Mouse (Mus musculus) ovary, adult 18-20 months (tissue): Measurements from ENCODE around the gene Acvr2a.
"Not testable (repeated sequence)": the region's sequence is repeated elsewhere in the genome, so short reads cannot be mapped to it uniquely, and the experiment has no call there.

Experiments
- DNase-seq: peaks from one replicate; pipeline ENCODE4 v3.0.0; 2022; ENCODE audit warnings: low spot score, mixed read lengths

Acvr2a gene

DNA sequence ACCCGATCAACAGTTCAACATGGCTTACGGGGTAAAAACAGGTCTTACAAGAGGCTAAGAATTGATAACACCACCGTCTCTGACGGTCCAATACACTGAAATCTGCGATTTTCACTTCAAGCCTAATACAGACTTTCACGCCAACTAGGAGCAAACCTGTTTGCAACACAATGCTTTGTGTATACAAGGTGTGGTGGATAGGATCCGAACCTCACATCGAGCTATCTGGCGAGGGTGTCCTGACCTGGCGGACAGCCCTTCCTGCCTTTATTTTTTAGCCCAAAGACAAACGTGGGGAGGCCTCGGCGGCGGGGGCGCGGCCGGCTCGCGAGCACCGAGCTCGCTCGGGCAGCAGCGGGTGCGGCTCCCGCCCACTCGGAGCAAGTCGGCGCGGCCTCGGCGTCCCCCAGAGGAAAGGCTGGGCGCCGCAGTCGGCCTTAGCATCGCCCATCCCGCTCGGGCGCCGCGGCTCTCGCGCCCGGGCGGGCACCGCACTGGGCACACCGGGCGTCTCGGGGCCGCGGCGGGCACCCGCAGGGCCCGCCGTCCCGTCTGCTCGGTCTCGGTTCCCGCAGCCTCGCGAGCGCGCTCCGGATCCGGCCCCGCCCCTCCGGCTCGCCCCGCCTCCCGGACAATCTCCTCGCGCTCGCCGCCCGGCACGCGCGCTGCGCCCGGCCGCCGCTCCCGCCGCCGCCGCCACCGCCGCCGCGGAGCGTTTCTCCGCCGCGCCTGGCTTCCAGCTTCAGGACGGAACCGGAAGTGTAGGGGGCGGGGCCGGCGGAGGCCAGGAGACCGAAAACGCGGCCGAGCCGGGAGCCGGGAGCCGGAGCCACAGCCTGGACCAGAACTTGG is at the start of gene Acvr2a:
TSS of gene Acvr2a (plus strand) at position 739 of the 852 bp plus-strand sequence.
- DNase-seq = peak; percentile 85

DNA sequence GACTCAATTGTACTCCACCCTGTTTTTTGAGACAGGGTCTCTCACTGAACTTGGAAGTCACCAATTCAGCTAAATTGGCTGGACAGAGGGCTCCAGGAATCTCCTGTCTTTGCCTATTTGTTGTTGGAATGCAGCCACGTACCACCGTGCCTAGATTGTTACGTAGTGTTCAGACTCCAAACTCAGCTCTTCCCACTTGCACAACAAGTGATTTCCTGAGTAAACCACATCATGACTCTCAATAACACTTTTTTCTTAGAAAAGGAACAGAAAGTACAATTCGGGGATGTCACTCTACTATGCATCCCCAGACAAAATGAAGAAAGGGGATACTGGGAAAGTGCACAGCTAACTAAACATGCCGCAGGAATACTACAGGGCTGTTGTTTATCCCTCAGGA is 47.4 kb upstream of the Acvr2a start:
- no peak for DNase-seq

DNA sequence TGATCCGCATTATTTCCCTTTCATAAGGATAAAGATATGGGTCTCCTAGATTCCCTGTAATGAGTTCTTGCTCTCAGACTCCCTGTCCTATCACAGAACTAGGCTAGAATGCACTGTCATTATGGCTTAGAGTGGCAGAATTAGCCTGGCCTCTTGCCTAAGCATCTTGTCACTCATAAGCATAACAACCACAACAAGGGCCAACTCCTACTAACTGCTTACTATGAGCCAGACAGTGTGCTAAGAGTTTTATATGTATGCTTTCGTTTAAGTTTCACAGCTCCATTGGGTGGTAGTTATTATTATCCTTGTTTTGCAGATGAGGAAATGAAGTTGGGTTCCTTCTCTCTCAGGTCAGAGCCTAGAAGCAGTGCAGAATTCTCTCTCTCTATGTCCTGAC is 46.1 kb upstream of the Acvr2a start:
- DNase-seq = no peak

DNA sequence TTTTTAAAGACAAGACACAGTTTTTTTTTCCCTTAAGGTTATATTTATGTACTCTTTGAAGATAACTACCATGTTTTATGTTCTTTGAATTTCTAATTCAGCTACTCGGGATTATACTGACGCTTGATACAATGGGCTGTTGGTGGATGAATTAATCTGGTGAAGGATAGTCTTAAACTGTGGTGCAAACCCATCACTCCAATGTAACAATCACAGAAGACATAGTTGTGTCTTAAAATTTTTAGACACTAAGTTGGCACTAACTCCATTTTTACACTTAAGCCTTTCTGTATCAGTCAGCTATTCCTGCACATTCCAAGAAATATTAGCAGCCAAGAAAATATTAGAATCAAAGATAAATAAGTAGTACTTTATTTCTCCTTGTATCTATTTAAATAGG is 45.7 kb upstream of the Acvr2a start:
- no peak for DNase-seq

DNA sequence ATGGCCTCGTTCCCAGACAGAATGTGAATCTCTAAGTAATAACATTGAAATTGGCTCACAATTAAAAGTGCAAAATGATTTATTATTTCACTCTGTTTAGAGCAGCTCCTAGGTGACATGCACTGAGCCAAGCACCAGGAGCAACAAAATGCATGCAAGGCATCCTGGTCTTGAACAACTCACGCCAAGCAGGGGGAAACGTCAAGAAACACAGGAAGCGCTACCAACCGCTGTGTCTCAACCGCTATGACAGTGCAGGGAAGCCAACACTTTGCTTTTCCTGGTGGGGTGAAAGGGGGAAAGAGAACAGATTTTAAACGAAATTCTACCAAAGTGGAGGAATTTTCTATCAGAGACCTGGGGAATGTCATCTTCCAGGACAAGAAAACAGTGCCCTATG is 43.8 kb upstream of the Acvr2a start:
- no peak for DNase-seq

DNA sequence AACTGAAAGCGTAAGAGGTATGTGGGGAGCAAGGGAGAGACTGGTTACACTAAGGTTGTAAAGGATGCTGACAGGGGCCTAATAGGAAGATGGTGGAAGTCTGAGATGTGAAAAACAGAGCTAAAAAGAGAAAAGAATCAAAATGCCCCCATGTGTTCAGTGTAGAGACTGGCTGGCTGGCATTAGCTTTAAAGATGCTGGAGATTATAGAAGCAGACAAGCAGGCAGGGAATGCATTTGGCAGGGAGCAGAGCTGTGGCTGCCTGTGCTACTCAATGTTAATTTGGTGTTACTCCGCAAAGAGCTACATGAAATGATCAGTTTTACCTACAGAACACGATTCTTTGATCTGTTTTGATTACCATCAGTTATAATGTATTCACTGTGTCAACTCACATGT is 43.3 kb upstream of the Acvr2a start:
- DNase-seq = no peak

DNA sequence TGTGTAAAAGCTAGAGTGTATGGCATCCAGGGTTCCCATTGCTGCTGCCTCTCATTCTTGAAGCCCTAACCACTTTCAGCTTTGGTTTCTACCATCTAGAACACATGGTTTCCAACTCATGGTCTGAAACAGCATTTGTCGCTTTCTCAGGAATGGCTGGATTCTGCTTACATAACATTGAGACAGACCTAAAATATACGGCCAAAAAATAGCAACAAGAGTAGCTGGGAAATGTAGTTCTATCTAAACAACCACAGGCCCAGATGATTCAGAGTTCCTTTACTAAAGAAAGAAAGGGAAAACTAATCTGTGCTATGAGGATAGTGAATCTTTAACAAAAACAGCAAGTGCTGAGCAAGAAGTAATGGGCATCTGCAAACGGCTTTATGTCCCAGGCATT is 38.6 kb upstream of the Acvr2a start:
- no peak for DNase-seq

DNA sequence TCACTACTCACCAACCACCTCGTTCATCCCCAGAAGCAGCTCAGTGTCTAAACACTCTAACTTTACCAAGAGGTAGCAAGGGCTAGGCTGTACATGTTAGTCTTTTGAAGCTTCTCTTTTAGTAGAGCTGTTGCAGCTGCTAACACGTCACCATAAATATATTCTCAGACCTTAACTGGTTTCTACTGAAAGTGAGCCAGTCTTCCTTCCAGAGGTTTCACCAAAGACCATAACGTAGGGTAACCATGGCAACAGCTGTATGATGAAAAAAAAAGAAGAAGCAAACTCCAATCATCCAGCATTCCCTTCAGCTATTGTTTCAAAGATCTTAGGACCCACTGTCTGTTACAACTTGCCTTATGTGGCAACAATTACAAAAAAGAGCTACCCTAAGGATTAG is 25.0 kb upstream of the Acvr2a start:
- DNase-seq = no peak

DNA sequence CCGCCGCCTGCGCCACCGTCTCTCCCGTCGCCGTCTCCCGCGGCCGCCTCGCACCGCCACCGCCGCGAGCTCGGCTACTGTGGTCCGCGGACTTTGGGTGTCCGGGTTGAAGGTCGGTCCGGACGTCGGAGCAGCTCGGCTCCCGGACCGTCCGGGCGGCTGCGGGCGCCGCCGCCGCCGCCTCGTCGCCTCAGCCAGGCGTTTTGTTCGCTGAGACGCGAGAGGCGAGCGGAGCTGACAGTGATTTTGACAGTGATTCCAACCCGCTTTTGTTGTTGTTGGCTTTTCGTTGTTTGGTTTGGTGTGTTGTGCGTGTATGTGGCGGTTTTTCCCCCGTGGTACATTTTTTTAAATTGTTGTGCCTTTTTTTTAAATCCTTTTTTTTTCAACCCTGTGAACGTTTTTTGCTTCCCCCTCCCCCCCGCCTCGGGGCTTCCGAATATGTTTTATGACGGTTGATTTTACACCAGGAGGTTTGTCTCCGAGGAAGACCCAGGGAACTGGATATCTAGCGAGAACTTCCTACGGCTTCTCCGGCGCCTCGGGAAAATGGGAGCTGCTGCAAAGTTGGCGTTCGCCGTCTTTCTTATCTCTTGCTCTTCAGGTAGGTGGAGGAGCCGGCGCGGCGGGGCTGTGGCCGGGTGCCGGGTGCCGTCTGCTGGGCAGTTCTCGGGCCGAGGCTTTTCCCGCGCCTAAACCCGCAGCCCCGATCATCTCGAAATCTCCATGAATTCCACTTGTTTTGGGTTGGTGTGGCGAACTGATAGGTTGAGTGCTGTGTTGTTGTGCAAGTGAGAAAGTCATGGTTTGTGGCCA is 522 bp downstream of the Acvr2a start:
- DNase-seq = peak; percentile 9

DNA sequence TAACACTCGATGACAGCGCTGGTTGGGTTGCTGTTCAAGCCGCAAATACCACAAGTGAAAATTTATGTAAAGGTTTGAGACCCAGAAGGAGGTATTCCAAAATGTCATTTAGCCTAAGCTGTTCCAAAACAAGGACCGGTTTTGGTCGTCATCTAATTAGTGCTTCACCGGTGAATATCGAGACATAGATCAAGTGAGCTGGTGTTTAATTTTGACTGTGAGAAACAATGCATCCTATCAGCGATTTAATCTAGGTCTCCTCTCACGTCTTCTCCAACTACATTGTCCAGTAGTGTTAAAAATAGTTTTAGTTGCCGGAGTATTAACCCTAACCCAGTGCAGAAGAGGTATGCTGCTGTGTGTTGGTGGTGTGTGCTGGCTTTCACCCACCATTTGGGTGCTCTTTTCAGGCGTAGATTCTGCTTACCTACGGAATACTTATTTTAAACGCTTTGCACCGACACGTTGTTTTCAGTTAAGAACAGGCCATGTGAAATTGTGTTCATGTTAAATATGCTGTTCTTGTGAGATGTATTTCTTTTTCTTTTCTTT is 1.2 kb downstream of the Acvr2a start:
- DNase-seq = no peak

DNA sequence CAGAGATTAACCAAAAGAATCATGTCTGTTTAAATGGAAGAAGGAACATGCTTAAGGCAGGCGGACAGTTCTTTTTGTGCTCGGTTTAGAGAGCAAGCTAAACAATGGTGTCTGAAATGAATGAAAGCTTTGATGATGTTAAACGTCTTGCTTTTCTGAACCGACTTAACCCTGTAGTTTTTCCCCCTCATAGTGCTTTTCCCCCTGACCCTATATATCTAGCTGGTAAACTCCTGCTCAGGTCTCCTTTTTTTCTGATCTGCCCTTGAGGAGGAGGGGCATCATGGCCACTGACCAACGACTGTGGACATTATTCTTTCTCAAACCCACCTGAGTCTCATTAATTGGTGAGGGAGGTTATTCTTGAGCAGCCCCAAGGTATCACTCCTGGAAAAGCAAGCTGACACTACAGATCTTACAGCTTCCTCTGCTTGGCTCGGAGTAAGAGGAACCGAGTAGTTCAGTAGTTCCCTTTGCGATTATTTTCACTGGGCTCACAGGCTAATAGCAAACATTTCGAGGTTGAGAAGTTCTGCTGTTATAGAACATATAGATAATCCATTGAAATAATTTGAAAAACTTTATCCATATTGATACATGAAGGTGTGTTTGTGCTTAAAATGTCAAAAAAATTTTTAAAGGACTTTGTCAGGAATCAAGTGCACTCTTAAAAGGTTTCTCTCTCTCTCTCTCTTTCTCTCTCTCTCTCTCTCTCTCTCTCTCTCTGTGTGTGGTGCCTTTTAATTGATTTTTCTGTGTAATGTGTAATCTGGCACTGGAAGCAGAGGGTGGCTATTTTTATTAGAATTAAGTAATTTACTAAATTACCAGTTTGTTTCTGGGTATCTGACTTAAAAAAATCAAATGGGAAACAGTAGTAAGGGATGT is 2.5 kb downstream of the Acvr2a start:
- DNase-seq = no peak

DNA sequence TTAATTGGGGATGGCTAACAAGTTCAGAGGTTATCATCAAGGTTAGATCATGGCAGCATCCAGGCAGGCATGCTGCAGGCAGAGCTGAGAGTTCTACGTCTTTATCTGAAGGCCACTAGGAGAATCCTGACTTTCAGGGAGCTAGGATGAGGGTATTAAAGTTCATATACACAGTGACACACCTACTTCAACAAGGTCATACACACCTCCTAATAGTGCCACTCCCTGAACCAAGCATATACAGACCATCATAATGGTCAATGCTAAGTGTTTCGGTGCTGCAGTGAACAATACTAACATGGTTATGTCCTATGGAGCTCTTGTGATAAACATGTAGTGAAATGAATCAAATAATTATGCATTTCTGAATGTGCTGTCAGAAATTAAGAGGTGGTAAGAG is 12.0 kb downstream of the Acvr2a start:
- DNase-seq = no peak

DNA sequence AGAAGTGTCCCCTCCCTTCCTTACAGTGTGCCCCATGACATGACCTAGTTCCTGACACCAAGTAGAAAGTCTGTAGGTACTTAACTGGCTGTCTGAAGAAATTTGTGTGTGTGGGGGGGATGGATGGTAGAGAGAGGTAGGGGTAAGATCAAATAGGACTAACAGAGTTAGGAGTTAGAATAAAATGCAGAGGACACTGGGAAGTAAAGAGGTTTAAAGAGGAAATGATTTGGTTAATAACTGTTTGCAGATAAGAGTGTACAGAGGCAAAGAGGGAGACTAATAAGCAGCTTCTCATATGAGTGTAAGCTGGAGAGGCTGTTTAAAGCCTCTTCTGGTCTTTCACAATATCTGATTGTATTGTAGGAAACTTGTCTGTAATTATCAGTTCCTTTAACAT is 12.5 kb downstream of the Acvr2a start:
- no peak for DNase-seq

DNA sequence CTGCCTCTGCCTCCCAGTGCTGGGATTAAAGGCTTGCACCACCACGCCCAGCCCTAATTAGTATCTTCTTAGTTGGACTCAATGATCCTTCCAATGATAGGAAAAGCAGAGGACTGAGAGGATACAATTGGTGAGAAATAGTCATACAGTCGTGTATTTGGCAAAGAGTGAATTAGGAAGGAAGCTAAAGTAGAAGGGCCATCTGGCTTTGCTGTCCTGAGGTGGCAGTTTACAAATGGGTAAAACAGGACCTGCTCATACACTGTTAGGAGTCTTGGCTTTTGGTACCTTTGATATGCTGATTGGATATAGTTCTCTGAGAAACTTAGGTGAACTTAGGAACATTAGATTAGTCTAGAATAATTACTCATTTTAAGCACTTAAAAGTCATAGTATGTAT is 16.6 kb downstream of the Acvr2a start:
- no peak for DNase-seq

DNA sequence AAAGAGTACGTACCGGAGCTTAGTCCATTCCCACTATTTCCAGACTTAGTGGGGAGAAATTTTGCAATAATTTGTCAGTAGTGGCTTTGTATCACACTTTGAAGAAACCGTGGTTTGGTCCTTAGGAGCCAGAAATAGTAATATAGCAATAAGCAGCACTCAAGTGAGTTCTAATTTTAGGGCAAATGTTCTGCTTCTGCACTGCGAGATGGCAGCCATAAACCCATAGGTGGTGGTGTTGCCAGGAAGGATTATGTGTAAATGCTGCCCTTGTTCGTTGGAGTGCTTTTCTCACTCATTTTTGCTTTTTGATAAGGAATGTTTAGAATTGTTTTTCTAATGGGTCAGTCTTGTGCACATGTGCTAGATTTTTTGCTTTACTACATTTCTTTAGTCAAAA is 18.4 kb downstream of the Acvr2a start:
- no peak for DNase-seq

DNA sequence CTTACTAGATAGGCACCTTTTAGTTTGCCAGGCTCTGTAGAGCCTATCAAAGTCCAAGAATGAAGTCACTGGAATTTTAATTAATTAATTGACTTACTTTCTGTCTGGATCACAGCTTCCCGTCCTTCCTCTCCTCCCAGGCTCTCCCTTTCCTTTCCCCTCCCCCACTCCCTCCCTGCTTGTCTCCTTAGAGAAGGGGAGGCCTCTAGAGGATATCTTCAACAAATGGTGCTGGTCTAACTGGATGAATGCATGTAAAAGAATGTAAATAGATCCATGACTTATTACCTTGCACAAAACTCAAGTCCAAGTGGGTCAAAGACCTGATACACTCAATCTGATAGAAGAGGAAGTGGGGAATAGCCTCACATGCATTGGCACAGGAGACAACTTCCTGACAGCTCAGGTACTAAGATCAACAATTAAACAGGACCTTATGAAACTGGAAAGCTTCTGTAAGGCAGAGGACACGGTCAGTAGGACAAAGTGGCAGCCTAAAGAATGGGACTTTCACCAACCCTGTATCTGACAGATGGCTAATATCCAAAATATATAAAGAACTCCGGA is 20.1 kb downstream of the Acvr2a start:
- no peak for DNase-seq

DNA sequence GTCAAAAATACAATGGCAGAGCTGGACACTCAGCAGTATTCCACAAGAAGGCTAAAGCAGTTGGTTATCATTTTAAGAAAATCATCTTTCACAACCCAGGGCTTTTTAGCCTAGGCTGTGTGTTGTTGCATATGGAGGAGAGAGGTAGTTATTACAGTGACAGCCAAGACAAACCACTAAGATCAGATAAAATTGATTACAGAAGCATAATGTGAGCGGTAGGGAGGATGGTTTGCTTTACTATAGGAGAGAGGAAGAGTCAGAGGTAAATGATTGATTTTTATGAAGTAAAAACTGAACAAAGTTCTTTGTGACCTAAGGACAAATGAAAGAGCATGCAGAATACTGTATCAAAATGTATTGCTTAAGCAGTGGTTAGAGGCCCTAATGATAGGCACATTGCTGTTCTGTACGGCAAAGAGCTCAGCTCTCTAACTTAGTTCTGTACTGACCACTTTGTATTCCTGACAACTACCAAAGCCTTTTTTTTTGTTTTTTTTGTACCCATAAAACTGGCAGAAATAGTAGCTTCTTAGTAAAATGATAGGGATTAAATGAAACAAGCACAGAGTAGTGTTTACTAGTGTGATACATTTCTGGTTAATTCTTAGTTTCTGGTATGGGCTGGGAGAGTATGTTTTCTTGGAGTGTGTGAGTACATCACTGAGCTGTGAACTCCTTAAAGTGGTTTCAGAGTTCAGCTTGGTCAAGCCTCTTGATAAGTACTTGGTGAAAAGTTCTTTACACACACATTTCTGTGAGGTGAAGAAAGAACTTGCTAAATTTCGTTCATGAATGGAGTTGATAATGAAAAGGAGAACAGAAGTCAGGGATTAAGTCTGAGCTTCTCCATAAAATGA is 27.9 kb downstream of the Acvr2a start:
- no peak for DNase-seq

DNA sequence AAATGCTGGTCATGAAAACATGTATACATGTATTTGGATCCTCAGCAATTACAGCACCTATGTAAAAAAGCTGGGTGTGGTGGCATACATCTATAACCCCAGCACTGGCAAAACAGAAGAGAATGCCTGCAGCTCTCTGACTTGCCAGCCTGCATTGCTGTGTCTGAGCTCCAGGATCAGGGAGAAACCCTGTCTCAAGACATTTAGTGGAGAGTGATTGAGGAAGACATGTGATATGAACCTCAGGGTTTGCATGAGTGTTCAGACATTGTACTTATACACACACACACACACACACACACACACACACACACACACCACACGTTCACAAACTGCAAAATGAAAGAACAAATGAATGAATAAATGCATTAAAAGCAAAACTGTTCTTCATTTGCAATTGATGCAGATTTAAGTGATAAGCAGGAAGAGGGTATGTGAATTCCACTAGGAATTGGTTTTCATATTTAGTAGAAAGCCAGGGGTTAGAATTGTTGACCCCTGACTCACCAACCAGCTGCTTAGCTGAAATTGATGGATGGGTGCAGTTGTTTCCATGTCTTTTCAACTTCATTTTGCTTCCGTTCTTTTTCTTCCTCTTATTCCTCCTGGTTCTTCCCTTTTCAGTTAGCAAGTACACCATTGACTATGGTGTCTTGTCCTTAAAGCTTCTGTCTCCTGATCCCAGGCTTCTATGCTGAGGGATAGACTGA is 32.9 kb downstream of the Acvr2a start:
- DNase-seq = no peak

DNA sequence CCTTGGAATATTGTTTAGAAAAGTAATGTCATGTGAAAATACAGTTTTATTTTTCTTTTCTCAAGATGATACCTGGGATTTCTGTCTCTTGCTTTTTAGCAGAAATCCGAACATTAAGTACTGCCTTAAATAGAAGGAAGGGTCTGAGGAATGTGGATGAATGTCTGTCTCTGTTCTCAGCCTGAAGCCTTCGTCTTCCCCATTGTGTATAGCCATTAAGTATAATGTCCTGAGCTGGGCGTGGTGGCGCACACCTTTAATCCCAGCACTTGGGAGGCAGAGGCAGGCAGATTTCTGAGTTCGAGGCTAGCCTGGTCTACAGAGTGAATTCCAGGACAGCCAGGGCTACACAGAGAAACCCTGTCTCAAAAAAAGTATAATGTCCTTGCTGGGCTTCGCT is 51.7 kb downstream of the Acvr2a start:
- DNase-seq = not testable (repeated sequence)
